In the genomic region with DNA sequence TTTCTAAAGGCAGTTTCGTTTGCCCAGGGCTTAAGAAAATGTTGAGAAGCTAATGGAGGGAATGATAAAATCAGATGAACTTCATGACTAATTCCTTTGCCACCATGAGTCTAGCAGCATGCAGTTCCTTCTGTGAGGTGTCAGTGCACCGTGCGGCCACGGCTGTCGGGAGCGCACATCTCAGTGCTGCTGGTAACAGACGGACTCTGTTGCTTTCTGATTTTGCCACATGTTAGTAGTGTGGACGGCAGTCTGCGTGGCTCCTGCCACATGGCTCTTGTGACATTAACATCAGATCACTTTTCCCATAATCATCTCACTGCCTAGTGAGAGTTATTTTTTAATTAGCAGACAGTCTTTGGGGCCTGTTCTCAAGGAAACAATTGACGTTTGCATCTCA, we compare ENCODE assay signal across 18 mouse cellular contexts.
"Had no signal": no experiment of that assay in that cellular context is flagged by ENCODE, and none has a peak within 500 bp of the region (broad histone marks: within the 10 kb centered on the region; RNA-seq: fewer than 3 reads in every experiment).

No protein-coding gene starts in this region.

- DNase-seq: lung, adult 18-20 months; lung, embryonic 14.5 days; lung, postnatal 10 days; lung, postnatal 4 days; retina, postnatal 1 day; right cerebral cortex, adult 18-20 months; right cerebral cortex, postnatal 25 days; right cerebral cortex, postnatal 4 days; spleen, adult 18-20 months; thymus, adult 18-20 months; thymus, postnatal 14 days; thymus, postnatal 36 days had no signal

- H3K27ac ChIP-seq: liver, embryonic 14.5 days; midbrain, embryonic 10.5 days; midbrain, embryonic 12.5 days; midbrain, embryonic 15.5 days; neural tube, embryonic 12.5 days had no signal

- H3K9ac ChIP-seq: liver, embryonic 14.5 days; lung, embryonic 14.5 days; midbrain, embryonic 12.5 days; midbrain, embryonic 15.5 days; neural tube, embryonic 12.5 days had no signal

- H3K36me3 ChIP-seq: midbrain, embryonic 15.5 days had no signal

- H3K4me1 ChIP-seq: midbrain, embryonic 10.5 days; midbrain, embryonic 12.5 days; neural tube, embryonic 12.5 days had no signal

- H3K9me3 ChIP-seq: midbrain, embryonic 10.5 days; midbrain, embryonic 12.5 days; midbrain, embryonic 15.5 days; neural tube, embryonic 12.5 days had no signal

- H3K4me2 ChIP-seq: lung, embryonic 14.5 days; midbrain, embryonic 12.5 days; midbrain, embryonic 15.5 days; neural tube, embryonic 12.5 days had no signal

- H3K4me3 ChIP-seq: midbrain, embryonic 10.5 days; midbrain, embryonic 12.5 days; midbrain, embryonic 15.5 days; myocyte; neural tube, embryonic 12.5 days had no signal

- H3K27me3 ChIP-seq: midbrain, embryonic 12.5 days; midbrain, embryonic 15.5 days; neural tube, embryonic 12.5 days had no signal

- ATAC-seq: midbrain, embryonic 15.5 days had no signal
